Mouse (Mus musculus) forebrain, embryonic 16.5 days (tissue): ENCODE data around the gene Bcl2a1c. TPM values are rescaled to one million over a fixed set of nuclear protein-coding genes. Genes with fewer than 3 reads are reported as not detected.
A peak's percentile ranks its signal among the peaks of the same experiment; 100 is the strongest.
"Not testable (repeated sequence)": the region's sequence is repeated elsewhere in the genome, so short reads cannot be mapped to it uniquely, and the experiment has no call there.

Experiments
- ATAC-seq: fragments of 200-750 bp; cut with Nextera tagmentation; 2 replicates; pipeline ENCODE4 v1.8.0; 2017; ENCODE audit warnings: mild to moderate bottlenecking, moderate library complexity
- H3K27ac ChIP-seq: fragments of 300-500 bp; sonication (generic); 2 replicates; pipeline ENCODE4 v1.5.1; 2014; ENCODE audit warnings: low read length, control low read depth
- H3K27me3 ChIP-seq: fragments of 300-500 bp; sonication (generic); replicated peaks from 2 replicates; pipeline ENCODE4 v1.6.1; 2014; ENCODE audit warnings: low read length; ENCODE audit not compliant: control insufficient read depth, insufficient read depth
- H3K36me3 ChIP-seq: fragments of 300-500 bp; sonication (generic); 2 replicates; pipeline ENCODE4 v1.6.1; 2014; ENCODE audit not compliant: control insufficient read depth, insufficient read depth
- H3K4me1 ChIP-seq: fragments of 300-500 bp; sonication (generic); replicated peaks from 2 replicates; pipeline ENCODE4 v1.6.1; 2014; ENCODE audit warnings: low read length; ENCODE audit not compliant: control insufficient read depth, insufficient read depth
- H3K4me2 ChIP-seq: fragments of 300-500 bp; sonication (generic); 2 replicates; pipeline ENCODE4 v1.6.1; 2014; ENCODE audit warnings: mild to moderate bottlenecking, low read length, control low read depth
- H3K4me3 ChIP-seq: fragments of 300-500 bp; sonication (generic); replicated peaks from 2 replicates; pipeline ENCODE4 v1.5.1; 2014; ENCODE audit warnings: mild to moderate bottlenecking, low read length, control low read depth
- H3K9ac ChIP-seq: fragments of 300-500 bp; sonication (generic); replicated peaks from 2 replicates; pipeline ENCODE4 v1.6.1; 2014; ENCODE audit warnings: low read depth, low read length, control low read depth
- H3K9me3 ChIP-seq: fragments of 300-500 bp; sonication (generic); 2 replicates; pipeline ENCODE4 v1.6.1; 2016; ENCODE audit warnings: low read length; ENCODE audit not compliant: control insufficient read depth
- WGBS: fragments of 180-500 bp; shearing (Covaris S2); extraction: QIAGEN DNeasy Blood & Tissue Kit; methylation state at CpG from one replicate; pipeline ENCODE4 v1.1.7; 2014; 5-methylcytosine and 5-hydroxymethylcytosine counted together
- polyA plus RNA-seq: library from polyadenylated mRNA; unstranded; fragments of >200 nt; fragmentation: Nextera tagmentation; extraction: Ambion mirVana; gene quantifications from 2 replicates; pipeline ENCODE4 v1.2.1, GENCODE M21; 2015

Gene Bcl2a1c
- polyA plus RNA-seq: not detected in 2 replicates

DNA sequence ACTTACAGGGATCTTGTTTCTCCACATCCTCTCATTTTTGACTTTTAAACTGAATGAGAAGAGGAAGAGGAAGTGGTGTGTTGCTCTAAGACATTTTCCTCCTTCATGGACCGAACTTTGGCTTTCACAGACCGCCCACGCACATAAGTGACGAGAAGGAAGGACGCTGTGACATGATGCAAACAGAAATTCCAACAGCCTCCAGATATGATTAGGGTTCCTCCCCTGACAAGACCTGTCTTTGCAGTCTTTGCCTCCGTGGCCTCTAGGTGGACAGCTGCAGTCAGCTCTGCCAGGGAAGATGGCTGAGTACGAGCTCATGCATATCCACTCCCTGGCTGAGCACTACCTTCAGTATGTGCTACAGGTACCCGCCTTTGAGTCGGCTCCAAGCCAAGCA, at the start of gene Bcl2a1c:
Gene Bcl2a1c (plus strand): TSS at position 281 of the 400 bp plus-strand sequence.
- 82% methylated on average over 9 of the region's 9 CpGs for WGBS
- H3K9ac ChIP-seq, H3K36me3 ChIP-seq, H3K27me3 ChIP-seq, H3K4me2 ChIP-seq, H3K9me3 ChIP-seq, H3K27ac ChIP-seq, ATAC-seq, H3K4me3 ChIP-seq, H3K4me1 ChIP-seq: not testable (repeated sequence)

DNA sequence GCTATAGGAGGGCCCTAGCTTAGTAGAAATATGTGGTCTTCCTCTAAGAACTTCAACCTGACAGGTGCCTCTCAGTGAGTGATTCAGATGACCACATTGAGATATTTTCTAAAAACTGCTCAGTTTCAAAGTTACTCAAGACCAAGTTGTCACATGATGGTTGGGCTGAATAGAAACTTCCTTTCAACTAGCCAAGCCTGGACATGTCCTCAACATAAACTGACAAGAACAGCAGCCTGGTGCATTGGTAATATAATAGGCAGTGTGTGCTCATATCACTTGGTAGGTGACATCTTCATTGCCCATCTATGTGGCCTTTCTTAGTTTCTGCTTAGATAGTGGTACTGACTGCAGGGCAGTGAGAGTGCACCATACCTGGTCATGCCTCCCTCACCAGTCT, 24.0 kb upstream of the Bcl2a1c start:
- not testable (repeated sequence) for H3K9ac ChIP-seq, H3K36me3 ChIP-seq, H3K4me3 ChIP-seq, H3K9me3 ChIP-seq, H3K27me3 ChIP-seq, H3K4me2 ChIP-seq, ATAC-seq, H3K27ac ChIP-seq, H3K4me1 ChIP-seq

DNA sequence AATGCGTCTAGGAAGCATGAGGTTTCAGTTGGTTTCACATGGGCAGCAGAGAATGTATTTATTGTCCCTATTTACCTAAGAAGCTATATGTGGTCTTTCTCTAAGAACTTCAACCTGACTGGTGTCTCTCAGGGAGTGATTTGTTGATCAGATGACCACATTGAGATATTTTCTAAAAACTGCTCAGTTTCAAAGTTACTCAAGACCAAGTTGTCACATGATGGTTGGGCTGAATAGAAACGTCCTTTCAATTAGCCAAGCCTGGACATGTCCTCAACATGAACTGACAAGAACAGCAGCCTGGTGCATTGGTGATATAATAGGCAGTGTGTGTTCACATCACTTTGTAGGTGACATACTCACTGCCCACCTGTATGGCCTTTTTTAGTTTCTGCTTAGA, 18.2 kb upstream of the Bcl2a1c start:
- not testable (repeated sequence) for H3K36me3 ChIP-seq, H3K9ac ChIP-seq, H3K4me3 ChIP-seq, H3K9me3 ChIP-seq, ATAC-seq, H3K4me2 ChIP-seq, H3K27me3 ChIP-seq, H3K4me1 ChIP-seq, H3K27ac ChIP-seq
- WGBS: 77% methylated on average over 2 of the region's 2 CpGs

DNA sequence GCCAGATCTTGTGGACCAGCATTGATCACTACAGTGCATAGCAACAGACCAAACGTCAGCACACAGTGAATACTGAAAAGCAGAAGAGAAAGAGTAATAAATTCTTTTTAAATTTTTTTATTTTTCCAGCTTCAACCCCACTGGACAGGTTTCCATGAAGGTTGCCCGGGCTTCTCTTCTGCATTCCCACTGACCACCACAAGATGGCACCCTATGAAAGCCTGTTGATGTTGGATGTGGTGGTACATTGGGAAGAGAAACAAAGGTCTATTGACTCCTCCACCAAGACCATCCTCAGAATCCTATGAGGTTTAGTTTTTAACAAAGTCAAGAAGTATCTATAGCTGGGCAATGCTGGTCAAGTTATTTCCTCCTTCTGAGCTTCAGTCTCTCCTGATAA, 11.9 kb upstream of the Bcl2a1c start:
- no peak overlapping the region for H3K4me3 ChIP-seq
- WGBS: 2% methylated on average over 2 of the region's 2 CpGs
- no peak overlapping the region for H3K4me2 ChIP-seq

DNA sequence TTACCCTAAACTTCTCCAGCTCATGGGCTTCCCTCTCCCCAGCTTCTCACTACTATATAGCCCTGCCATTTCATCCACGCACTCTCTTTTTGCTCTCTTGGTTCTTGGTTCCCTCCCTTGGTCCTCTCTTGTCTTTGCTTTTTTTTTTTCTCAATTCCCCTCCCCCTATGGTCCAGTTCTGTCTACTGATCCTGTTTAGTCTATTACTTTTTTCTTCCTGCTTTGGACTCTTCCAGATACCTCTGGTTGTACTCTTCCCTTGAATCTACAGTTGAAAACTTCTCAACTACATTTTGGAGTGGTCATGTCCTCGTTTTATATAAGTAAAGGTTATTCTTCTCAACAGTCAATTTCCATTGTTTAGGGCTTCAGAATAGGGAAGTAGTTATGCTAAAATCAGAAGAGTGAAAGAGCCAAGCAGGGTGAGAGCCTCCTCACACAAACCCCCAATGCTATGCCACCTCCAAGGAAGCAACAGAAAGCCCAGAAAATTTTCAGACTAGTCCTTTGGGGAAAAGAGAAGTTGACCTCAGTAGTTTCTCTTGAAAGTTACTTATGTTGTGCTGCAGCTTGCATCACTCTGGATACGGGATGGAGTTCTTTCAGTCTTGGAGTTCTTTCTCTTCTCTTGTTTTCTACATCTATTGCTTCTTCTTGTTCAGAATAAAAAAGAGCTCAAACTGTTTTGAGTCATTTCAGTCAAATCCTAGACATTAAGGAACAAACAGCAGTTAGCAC, 3.8 kb upstream of the Bcl2a1c start:
- Histone ChIP-seq H3K27me3 (no peaks in the 10 kb centered on the region), H3K9me3 (no peaks in the 10 kb centered on the region), H3K36me3 (no peaks in the 10 kb centered on the region), H3K27ac (no peak overlapping the region), H3K4me3 (no peak overlapping the region), H3K4me2 (no peak overlapping the region), H3K9ac (no peak overlapping the region), H3K4me1 (no peaks in the 10 kb centered on the region)
- no peak for ATAC-seq
- WGBS: 69% methylated on average over 3 of the region's 3 CpGs

More for the DNA sequence above, 11.9 kb upstream of the Bcl2a1c start:
- no peak for ATAC-seq
- no peaks in the 10 kb centered on the region for H3K4me1 ChIP-seq
- H3K27ac ChIP-seq: no peak overlapping the region
- no peaks in the 10 kb centered on the region for H3K9me3 ChIP-seq
- H3K27me3 ChIP-seq: no peaks in the 10 kb centered on the region
- H3K36me3 ChIP-seq: no peaks in the 10 kb centered on the region
- H3K9ac ChIP-seq: no peak overlapping the region

DNA sequence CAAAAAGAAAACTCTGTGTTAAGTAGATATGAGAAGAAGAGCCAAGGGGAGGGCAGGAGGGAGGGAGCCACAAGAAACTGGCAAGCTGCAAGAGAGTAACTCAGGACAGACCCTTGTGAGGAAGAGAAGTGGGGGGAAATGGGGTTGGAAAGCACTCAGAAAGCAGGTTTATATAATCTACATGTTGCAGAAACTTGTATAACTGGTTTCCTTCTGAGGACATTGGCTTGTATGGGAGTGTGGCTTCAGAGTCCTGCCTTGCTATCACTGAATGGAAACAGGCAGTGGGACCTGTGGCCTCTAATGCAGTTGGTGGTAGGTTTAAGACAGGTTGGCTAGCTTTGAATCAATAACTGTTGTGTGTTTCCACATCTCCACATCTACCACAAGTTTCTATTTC, 1.6 kb upstream of the Bcl2a1c start:
- H3K4me3 ChIP-seq, H3K27me3 ChIP-seq, H3K4me1 ChIP-seq, ATAC-seq, H3K27ac ChIP-seq, H3K9ac ChIP-seq, H3K9me3 ChIP-seq, H3K4me2 ChIP-seq, H3K36me3 ChIP-seq: not testable (repeated sequence)

DNA sequence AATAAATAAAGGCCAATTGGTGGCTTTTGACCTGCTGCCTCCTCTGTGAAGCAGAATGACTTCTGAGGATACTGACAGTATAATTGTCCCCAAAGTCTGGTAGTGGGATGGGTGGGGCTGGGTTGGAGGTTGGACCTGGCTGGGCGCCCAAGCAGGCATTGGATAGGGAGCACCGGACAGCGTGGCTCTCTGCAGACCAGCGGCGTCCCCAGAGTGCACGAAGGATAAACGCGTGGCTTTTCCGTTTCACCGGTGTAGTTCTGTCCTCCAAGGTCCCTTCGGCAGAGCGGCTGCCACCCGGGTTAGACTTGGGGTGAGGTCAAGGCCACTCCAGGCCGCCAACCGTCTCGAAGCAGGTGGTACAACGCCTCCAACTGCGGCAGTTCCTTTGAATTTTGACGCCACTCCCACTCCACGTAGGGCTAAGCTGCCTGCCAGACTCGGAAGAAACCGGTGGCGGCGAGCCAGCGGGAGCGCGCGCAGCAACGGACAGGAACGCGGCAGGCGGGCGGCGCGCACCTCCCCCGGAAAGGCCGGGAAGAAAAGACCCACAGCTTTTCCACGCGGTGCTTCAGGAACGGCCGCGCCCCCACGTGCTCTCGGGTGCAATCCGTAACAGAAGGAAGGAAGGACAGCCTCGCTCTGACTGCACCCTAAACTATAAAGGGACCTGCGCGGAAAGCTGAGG, 38.0 kb downstream of the Bcl2a1c start:
- peak overlapping the region; percentile 59 for H3K4me3 ChIP-seq
- peak overlapping the region; percentile 94 for H3K4me2 ChIP-seq
- 0 out of 2 replicates have a peak overlapping the region, but pooled peaks have one; percentile 3 for H3K27ac ChIP-seq
- no peaks in the 10 kb centered on the region for H3K27me3 ChIP-seq
- no peaks in the 10 kb centered on the region for H3K9me3 ChIP-seq
- H3K9ac ChIP-seq: peak overlapping the region; percentile 70
- peak; percentile 88 for ATAC-seq
- WGBS: under 1% methylated on average over 48 of the region's 48 CpGs
- H3K36me3 ChIP-seq: no peaks in the 10 kb centered on the region
- peaks cover 6% of the 10 kb centered on the region for H3K4me1 ChIP-seq

DNA sequence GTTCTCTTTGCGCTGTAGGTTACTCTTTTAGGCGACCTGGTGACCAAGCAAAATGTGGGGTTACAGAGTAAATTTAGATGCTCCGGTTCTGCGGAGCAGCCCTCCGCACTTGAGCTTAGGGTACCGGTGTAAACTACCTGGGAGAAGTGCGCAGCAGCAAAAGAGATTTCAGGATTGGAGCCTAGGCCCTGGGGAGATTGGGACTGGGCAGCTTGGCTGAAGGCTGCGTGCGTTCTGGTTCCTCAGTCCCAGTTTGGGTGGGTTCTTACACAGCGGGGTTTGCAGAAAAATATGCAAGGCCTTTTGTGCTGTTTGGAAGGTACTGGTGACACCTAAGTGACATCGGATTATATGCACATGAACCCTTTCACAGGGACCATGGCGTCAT, 38.5 kb downstream of the Bcl2a1c start:
- no peaks in the 10 kb centered on the region for H3K9me3 ChIP-seq
- peak overlapping the region; percentile 70 for H3K9ac ChIP-seq
- peak overlapping the region; percentile 94 for H3K4me2 ChIP-seq
- no peaks in the 10 kb centered on the region for H3K36me3 ChIP-seq
- peaks cover 6% of the 10 kb centered on the region for H3K4me1 ChIP-seq
- no peak overlapping the region for H3K27ac ChIP-seq
- H3K27me3 ChIP-seq: no peaks in the 10 kb centered on the region
- peak; percentile 47 for ATAC-seq
- H3K4me3 ChIP-seq: peak overlapping the region; percentile 59
- 9% methylated on average over 12 of the region's 12 CpGs for WGBS

DNA sequence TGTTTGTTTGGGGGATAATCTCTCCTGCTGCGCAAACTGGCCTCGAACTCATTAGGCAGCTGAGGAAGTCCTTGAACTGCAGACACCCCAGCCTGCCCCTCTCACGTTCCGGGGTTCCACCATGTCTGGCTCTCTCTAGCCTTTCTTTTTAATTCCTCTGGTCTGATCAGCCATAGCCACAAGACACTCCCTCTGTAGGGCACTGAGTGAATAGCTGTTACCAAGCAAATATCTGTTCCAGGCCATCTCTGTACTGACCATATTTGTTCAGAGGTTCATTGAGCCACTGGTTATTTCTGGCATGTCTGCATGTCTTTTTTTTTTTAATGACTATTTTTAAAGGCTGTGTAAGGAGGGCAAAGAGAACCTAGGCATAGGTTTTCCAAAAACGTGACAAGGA, 39.5 kb downstream of the Bcl2a1c start:
- ATAC-seq, H3K4me3 ChIP-seq, H3K36me3 ChIP-seq, H3K27me3 ChIP-seq, H3K9ac ChIP-seq, H3K27ac ChIP-seq, H3K4me1 ChIP-seq, H3K9me3 ChIP-seq, H3K4me2 ChIP-seq: not testable (repeated sequence)
- 51% methylated on average over 5 of the region's 5 CpGs for WGBS
